Mouse (Mus musculus) kidney, postnatal 0 days (tissue): ENCODE measurements around the gene Vwa3b. TPM values are rescaled to one million over a fixed set of nuclear protein-coding genes. Genes with fewer than 3 reads are reported as not detected.

Experiments
- ATAC-seq: fragments of 200-750 bp; cut with Nextera tagmentation; replicated peaks from 2 replicates; pipeline ENCODE4 v1.8.0; 2017; ENCODE audit warnings: low read depth, moderate number of reproducible peaks, moderate TSS enrichment, moderate library complexity; ENCODE audit not compliant: low FRiP score
- DNase-seq: peaks from one replicate; pipeline ENCODE4 v3.0.0-alpha.2; 2016; ENCODE audit warnings: low spot score
- H3K27ac ChIP-seq: fragments of 300-500 bp; sonication (generic); 2 replicates; pipeline ENCODE4 v1.5.1; 2014; ENCODE audit warnings: mild to moderate bottlenecking
- H3K27me3 ChIP-seq: fragments of 300-500 bp; sonication (generic); 2 replicates; pipeline ENCODE4 v1.6.1; 2014; ENCODE audit warnings: low read length, mixed read lengths; ENCODE audit not compliant: insufficient read depth
- H3K36me3 ChIP-seq: fragments of 300-500 bp; sonication (generic); 2 replicates; pipeline ENCODE4 v1.6.1; 2014; ENCODE audit warnings: low read length, mixed read lengths; ENCODE audit not compliant: insufficient read depth
- H3K4me1 ChIP-seq: fragments of 300-500 bp; sonication (generic); replicated peaks from 2 replicates; pipeline ENCODE4 v1.6.1; 2014; ENCODE audit warnings: antibody characterized with exemption, low read length, mixed read lengths; ENCODE audit not compliant: insufficient read depth
- H3K4me2 ChIP-seq: fragments of 300-500 bp; sonication (generic); 2 replicates; pipeline ENCODE4 v1.6.1; 2014; ENCODE audit warnings: mild to moderate bottlenecking, low read length, moderate library complexity, mixed read lengths
- H3K4me3 ChIP-seq: fragments of 300-500 bp; sonication (generic); replicated peaks from 2 replicates; pipeline ENCODE4 v1.5.1; 2014; ENCODE audit warnings: low read depth, low read length
- H3K9ac ChIP-seq: fragments of 300-500 bp; sonication (generic); 2 replicates; pipeline ENCODE4 v1.6.1; 2014; ENCODE audit warnings: low read depth, low read length
- H3K9me3 ChIP-seq: fragments of 300-500 bp; sonication (generic); replicated peaks from 2 replicates; pipeline ENCODE4 v1.6.1; 2016; ENCODE audit warnings: low read length, inconsistent platforms, mixed read lengths
- CTCF ChIP-seq: IDR thresholded peaks from 2 replicates; pipeline ENCODE4 v1.5.1; 2016; ENCODE audit warnings: antibody characterized with exemption, low read depth, mild to moderate bottlenecking, moderate library complexity
- WGBS: fragments of 180-500 bp; shearing (Covaris S2); extraction: QIAGEN DNeasy Blood & Tissue Kit; methylation state at CpG from one replicate; pipeline ENCODE4 v1.1.7; 2014; 5-methylcytosine and 5-hydroxymethylcytosine counted together
- polyA plus RNA-seq: library from polyadenylated mRNA; unstranded; fragments of >200 nt; fragmentation: Nextera tagmentation; extraction: Ambion mirVana; gene quantifications from 2 replicates; pipeline ENCODE4 v1.2.1, GENCODE M21; 2015

Gene Vwa3b
- polyA plus RNA-seq, 1 experiment from 2014 or later = 0.24 TPM

- no peak overlapping the region for H3K27ac ChIP-seq
- no peaks in the 10 kb centered on the region for H3K4me1 ChIP-seq
- DNase-seq (peak; percentile 24), ATAC-seq (no peak)
- no peaks in the 10 kb centered on the region for H3K36me3 ChIP-seq
- H3K27me3 ChIP-seq = no peaks in the 10 kb centered on the region
- TF ChIP-seq CTCF = no peak
- WGBS = 41% methylated on average over 12 of the region's 12 CpGs
- H3K9me3 ChIP-seq = no peaks in the 10 kb centered on the region
- H3K4me3 ChIP-seq = no peak overlapping the region
- no peak overlapping the region for H3K9ac ChIP-seq
- no peak overlapping the region for H3K4me2 ChIP-seq
Observed at GRCm38 (mm10) chr1:37124696-37125349, 98.4 kb downstream of the Vwa3b start.

DNA sequence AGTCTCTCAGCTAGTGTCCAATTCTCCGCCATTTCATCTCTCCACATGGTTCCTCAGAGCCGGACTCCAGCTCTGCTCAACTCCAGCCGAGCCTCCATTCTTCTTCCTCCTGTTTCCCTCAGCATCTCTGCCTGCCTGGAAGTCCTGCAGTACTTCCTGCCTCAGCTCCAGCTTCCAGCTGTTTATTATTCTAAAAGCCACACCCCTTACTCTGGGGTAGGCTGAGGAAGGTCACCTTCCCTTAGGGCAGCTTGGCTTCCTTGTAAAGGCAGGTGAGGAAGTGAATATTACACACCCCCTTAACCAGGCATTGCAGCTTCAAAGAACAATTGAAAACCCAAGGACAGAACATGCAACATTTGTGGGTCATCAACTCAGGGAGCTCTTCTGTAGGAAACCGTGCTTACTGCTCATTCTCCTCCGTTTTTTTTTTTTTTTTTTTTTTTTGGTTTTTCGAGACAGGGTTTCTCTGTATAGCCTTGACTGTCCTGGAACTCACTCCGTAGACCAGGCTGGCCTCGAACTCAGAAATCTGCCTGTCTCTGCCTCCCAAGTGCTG lies 103.7 kb downstream of the Vwa3b start:
- ATAC-seq (no peak), DNase-seq (no peak)
- Histone ChIP-seq H3K9ac (no peak overlapping the region), H3K4me2 (no peak overlapping the region), H3K4me1 (no peaks in the 10 kb centered on the region), H3K36me3 (no peaks in the 10 kb centered on the region), H3K9me3 (no peaks in the 10 kb centered on the region), H3K27ac (no peak overlapping the region), H3K4me3 (no peak overlapping the region), H3K27me3 (no peaks in the 10 kb centered on the region)
- WGBS = 76% methylated on average over 6 of the region's 8 CpGs
- TF ChIP-seq CTCF = no peak

DNA sequence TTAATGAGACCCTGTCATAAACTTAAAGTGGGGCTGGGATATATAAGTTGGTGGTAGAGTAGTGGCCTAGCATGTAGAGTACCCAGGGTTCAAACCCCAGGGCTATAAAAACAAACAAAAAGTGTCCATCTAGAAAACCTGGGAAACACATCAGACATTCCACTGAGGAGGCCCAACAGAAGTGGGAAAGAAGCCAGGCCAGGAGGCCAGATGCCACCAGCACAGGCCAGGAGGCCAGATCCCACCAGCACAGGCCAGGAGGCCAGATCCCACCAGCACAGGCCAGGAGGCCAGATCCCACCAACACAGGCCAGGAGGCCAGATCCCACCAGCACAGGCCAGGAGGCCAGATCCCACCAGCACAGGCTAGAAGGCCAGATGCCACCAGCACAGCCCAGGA lies 104.8 kb downstream of the Vwa3b start:
- Histone ChIP-seq H3K9ac (no peak overlapping the region), H3K4me2 (no peak overlapping the region), H3K4me1 (no peaks in the 10 kb centered on the region), H3K4me3 (no peak overlapping the region), H3K9me3 (no peaks in the 10 kb centered on the region), H3K27me3 (no peaks in the 10 kb centered on the region), H3K27ac (no peak overlapping the region), H3K36me3 (no peaks in the 10 kb centered on the region)
- no peak for TF ChIP-seq CTCF
- DNase-seq (no peak), ATAC-seq (no peak)

DNA sequence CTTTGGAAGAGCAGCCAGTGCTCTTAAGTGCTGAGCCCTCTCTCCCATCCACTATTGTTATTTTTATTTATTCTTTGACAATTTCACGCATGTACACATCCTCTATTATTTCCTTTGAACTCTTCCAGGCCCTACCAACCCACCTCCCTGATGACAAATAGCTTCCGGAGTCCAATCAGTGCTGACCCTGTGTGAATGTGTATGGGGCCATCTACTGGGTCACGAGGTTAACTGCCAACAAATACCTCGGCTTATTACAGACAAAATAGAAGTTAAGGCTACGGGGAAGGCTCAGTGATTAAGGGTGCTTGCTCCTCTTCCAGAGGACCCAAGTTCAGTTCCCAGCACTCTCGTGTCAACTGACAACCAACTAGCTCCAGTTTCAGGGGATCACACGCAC lies 106.0 kb downstream of the Vwa3b start:
- ATAC-seq (no peak), DNase-seq (no peak)
- no peaks in the 10 kb centered on the region for H3K36me3 ChIP-seq
- H3K27ac ChIP-seq = no peak overlapping the region
- no peaks in the 10 kb centered on the region for H3K9me3 ChIP-seq
- no peaks in the 10 kb centered on the region for H3K27me3 ChIP-seq
- no peak overlapping the region for H3K4me2 ChIP-seq
- TF ChIP-seq CTCF = no peak
- H3K4me3 ChIP-seq = no peak overlapping the region
- H3K9ac ChIP-seq = no peak overlapping the region
- 63% methylated on average over 7 of the region's 7 CpGs for WGBS
- H3K4me1 ChIP-seq = no peaks in the 10 kb centered on the region

DNA sequence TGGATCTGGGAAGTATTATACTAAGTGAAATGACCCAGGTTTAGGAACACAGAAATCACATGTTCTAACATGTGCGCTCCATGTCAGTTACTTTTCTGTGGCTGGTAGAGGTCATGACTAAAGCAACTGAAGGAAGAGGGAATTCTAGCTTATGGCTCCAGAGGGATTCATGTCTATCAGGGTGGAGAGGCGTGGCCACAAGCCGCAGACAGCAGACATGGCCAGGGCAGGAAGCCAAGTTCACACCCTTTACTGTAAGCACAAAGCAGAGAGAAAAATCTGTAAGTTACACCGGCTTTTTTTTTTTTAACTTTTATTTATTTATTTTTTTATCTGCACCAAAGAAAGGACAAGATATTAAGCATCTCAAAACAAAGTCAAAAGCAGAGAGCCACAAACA lies 119.6 kb downstream of the Vwa3b start:
- no peak overlapping the region for H3K9ac ChIP-seq
- no peaks in the 10 kb centered on the region for H3K36me3 ChIP-seq
- 57% methylated on average over 4 of the region's 4 CpGs for WGBS
- H3K4me1 ChIP-seq = no peaks in the 10 kb centered on the region
- DNase-seq (peak; percentile 41), ATAC-seq (no peak)
- no peak overlapping the region for H3K27ac ChIP-seq
- no peak overlapping the region for H3K4me3 ChIP-seq
- H3K27me3 ChIP-seq = no peaks in the 10 kb centered on the region
- H3K4me2 ChIP-seq = no peak overlapping the region
- no peak for TF ChIP-seq CTCF
- H3K9me3 ChIP-seq = no peaks in the 10 kb centered on the region

- ATAC-seq = no peak
- no peak overlapping the region for H3K4me2 ChIP-seq
- H3K9me3 ChIP-seq = no peaks in the 10 kb centered on the region
- DNase-seq = no peak
- no peak for TF ChIP-seq CTCF
- H3K4me1 ChIP-seq = no peaks in the 10 kb centered on the region
- no peak overlapping the region for H3K9ac ChIP-seq
- H3K27ac ChIP-seq = no peak overlapping the region
- H3K27me3 ChIP-seq = no peaks in the 10 kb centered on the region
- 91% methylated on average over 7 of the region's 7 CpGs for WGBS
- H3K4me3 ChIP-seq = no peak overlapping the region
- no peaks in the 10 kb centered on the region for H3K36me3 ChIP-seq
Observed at GRCm38 (mm10) chr1:37149866-37150265, 123.5 kb downstream of the Vwa3b start.

- Histone ChIP-seq H3K9me3 (no peaks in the 10 kb centered on the region), H3K9ac (no peak overlapping the region), H3K36me3 (no peaks in the 10 kb centered on the region), H3K4me3 (no peak overlapping the region), H3K27ac (no peak overlapping the region), H3K27me3 (no peaks in the 10 kb centered on the region), H3K4me2 (no peak overlapping the region), H3K4me1 (no peaks in the 10 kb centered on the region)
- TF ChIP-seq CTCF = 0 out of 2 replicates have a peak, but pooled peaks have one; percentile 3
- no peak for ATAC-seq
- 89% methylated on average over 9 of the region's 9 CpGs for WGBS
- DNase-seq = no peak
Observed at GRCm38 (mm10) chr1:37151896-37152295, 125.5 kb downstream of the Vwa3b start.
